Mouse (Mus musculus) small intestine, adult 2 months (tissue): Measurements from ENCODE around the gene Smc6.

ENCODE experiments used
- CTCF ChIP-seq: fragments of 200-500 bp; IDR thresholded peaks from 2 replicates; pipeline ENCODE4 v1.5.1; 2012; ENCODE audit warnings: low read depth, mild to moderate bottlenecking, control low read depth, inconsistent platforms, low read length, moderate library complexity, mixed read lengths; ENCODE audit not compliant: insufficient replicate concordance, insufficient read length; ENCODE audit errors: extremely low read depth
- POLR2A ChIP-seq: fragments of 200-500 bp; IDR thresholded peaks from 2 replicates; pipeline ENCODE4 v1.6.1; 2012; ENCODE audit warnings: low read depth, mild to moderate bottlenecking, control low read depth, inconsistent platforms, low read length, moderate library complexity

GRCm38 (mm10) chr12:11311106-11311505, 45.4 kb downstream of the Smc6 start:
- TF ChIP-seq CTCF (no peak), POLR2A (no peak)
